Mouse (Mus musculus) left cerebral cortex, postnatal 25 days (tissue): ENCODE results near the gene Slc35f1. TPM values are rescaled to one million over a fixed set of nuclear protein-coding genes. Genes with fewer than 3 reads are reported as not detected.
A peak's percentile ranks its signal among the peaks of the same experiment; 100 is the strongest.

Source experiments
- DNase-seq, 2 experiments: peaks; one replicate each; pipeline ENCODE4 v3.0.0; 2022; ENCODE audit warnings: low spot score in 2 of 2, mixed read lengths in 1 of 2
- intact Hi-C: fragments of 180-260 bp; cut with DNase I; formaldehyde crosslinking; loops from one replicate; pipeline ENCODE4 v1.15.1; 2025
- total RNA-seq, 2 experiments: library from RNA; stranded (reverse); gene quantifications; 2 replicates each; pipeline ENCODE4 v1.2.3; 2021

Slc35f1 gene
- total RNA-seq, 2 experiments from 2014 or later: 46.8 to 49.3 TPM

DNA sequence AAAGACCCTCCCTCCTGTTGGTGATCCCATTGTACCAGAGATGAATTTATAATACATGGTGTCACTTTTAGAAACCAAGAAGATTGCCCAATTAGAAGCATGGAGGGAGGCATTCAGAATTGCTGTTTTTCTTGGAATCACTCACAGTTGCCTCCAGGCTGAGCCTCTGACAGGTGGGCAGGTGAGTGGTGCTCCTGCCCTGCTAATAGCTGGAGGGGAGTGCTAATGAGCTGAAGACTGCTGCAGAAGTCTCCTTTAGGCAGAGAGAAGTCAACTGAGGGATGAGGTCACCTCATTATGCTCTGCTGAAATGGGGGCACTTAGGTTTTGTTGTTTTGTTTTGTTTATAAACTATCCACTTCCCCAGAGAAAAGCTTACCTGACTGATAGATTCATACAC, 355.6 kb downstream of the Slc35f1 start:
- intact Hi-C loops: no loop called here
- DNase-seq: no peak

DNA sequence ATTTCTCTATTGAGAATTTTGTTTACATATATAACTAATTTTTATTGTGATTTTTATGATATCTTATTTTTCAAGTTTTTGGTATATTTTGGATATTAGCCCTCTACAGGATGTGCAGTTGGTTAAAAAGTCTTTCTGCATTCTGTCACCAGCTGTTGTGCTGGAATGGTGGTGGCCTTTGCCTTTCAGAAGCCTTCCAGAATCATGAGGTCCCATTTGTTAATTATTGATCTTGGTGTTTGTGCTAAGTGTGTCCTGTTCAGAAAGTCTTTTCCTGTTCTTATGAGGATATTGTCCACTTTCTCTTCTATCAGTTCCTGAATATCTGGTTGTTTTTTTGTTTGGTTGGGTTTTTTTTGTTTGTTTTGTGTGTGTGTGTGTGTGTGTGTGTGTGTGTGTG, 362.2 kb downstream of the Slc35f1 start:
- no peak for DNase-seq
- intact Hi-C loops: no loop called here

DNA sequence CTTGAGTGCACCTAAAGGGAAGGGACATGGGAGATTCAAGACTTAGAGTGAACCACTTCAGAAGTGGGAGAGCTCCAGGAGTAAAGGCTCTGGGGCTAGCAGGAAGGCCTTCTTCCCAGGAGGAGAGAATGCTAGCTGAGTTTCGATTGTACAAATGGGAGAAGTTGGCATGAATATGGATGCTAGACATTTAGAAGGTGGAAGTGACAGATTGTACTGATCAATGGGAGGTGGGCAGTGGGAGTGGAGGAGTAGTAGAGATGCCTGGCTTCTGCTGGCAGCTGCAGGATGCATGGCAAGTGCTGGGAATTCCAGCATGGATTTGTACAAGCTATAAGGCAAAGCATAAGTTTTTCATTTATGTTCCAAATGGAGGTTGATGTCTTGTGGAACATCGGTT, 370.4 kb downstream of the Slc35f1 start:
- peak in 1 of 2 experiments; percentile 74 for DNase-seq
- intact Hi-C loops: no loop called here

DNA sequence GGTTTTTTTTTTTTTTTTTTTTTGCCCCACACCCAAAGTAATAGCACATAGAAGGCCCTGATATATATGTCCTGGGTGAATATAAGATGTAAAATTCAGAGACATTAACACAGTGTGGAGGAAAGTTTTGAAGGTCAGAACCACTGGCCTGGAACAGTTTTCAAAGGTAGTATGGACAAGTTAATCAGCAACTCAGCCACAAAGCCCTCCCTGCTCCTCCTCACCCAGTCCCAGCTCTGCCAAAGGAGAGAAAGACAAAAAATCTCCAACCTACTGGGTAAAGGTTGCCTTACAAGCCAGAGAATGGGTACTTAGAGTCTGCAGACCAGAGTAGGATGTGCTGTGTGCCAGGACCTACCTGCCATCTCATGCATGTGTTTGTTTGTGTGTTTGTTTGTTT, 372.4 kb downstream of the Slc35f1 start:
- intact Hi-C loops: no loop called here
- no peak for DNase-seq

DNA sequence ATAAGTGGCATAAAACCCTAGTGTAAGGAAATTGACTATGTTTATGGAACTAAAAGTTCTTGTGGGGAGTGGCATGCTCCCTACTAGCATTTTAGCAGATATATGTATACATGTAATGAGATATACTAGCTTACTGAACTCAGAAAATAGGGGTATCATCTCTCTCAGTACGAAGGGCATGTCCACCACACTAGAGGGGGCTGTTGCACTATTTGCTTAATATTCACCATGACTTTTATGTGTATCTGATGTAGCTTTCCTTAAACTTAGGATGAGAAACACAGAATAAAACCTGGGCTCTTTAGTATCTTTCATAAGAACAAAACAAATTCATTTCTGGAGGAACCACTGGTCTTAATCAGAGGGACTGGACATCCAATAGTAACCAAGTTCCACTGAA, 397.5 kb downstream of the Slc35f1 start:
- peak in 1 of 2 experiments; percentile 19 for DNase-seq
- intact Hi-C loops: no loop called here

DNA sequence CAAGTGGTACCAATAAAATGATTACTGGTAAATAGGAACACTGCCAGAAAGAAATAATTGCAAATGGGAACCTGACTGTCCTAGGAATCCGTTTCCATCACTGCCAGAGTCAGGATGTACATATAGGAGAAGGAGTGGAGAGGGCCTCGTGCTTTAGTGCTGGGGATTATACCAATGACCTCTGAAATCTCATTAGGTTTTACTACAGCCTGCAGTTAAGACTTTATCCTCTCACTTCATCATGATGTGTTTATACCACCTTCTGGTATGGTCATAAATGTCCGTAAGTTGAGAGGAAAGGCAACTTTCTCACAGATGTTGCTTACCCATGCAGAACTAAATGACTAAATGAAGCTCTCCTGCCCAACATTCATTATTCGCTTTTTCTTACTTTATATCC, 401.2 kb downstream of the Slc35f1 start:
- DNase-seq: no peak
- intact Hi-C loops: no loop called here

DNA sequence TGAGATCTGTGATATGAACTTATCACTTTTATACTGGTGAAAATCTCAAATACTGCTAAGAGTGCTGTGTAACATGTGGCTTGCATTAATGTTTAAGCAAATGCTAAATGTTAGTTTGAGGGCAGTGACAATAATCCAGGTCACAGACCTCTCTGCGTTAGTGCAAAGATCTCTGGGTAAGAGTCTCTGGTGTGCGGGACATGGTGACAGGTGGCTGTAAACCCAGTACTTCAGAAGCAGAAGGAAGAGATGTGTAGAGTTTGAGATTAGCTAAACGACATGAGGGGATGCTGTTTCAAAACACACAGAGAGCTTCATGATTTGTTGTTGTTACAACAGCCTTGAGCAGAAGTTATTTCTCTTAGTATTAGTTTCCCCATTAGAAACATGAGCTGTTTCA, 406.1 kb downstream of the Slc35f1 start:
- intact Hi-C loops: no loop called here
- DNase-seq: no peak

DNA sequence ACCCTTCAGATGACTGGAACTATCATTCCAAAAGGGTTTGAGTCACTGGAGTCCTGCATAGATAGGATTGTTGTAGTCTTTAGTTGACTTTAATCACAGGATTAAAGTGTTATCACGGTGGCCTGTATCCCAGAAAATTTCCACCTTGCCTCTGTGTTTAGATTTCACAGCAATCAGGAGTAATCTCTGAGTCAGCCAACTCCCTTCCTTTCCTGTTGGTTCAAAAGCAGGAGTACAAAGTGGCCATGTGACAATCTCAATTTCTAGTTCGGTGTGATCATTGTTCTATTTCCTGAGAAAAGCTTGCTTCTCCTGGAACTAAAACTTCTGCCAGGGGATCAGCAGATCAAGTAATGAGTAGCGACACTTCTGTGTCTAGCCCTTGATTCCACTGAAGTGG, 410.5 kb downstream of the Slc35f1 start:
- intact Hi-C loops: loop anchor here (10.0 kb wide), 1 partner anchor 424 kb away; no protein-coding TSS in a partner anchor
- no peak for DNase-seq

DNA sequence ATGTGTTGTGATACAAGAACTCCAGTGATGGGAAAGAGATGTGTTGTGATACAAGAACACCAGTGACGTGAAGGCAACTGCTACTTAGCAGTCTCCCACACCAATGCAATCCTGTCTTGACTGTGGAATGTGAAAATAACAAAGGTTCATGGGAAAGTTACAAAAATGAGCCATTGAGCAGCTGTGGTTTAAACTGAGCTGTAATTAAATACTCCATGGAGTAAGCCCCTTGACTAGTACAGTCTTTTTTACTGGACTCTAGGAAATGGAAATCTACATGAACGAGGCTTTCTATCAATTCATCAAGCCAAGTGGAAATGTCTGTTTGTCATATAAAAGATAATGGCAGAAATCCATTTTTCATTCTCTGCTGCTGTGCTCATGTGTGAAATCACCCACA, 411.1 kb downstream of the Slc35f1 start:
- no peak for DNase-seq
- intact Hi-C loops: loop anchor here (10.0 kb wide), 1 partner anchor 423 kb away; no protein-coding TSS in a partner anchor

DNA sequence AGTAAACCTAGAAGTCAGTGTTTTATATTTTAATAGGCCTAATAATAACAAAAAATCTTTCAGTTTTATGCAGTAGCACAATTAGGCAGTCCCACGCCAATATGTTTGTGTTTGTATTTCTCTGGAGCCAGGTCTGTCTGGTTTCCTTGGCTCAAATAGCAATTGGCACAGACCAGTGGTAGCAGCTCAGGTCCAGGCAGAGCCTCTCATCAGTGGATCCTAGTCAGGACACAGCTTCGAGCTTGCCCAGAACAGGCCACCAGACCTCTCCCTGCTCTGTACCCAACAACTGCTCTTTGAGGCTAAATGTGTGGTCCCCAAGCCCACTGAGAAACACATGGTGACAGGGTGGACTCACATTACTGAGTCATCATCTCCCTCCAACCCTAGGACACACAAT, 412.1 kb downstream of the Slc35f1 start:
- no peak for DNase-seq
- intact Hi-C loops: loop anchor here (10.0 kb wide), 1 partner anchor 422 kb away; no protein-coding TSS in a partner anchor

DNA sequence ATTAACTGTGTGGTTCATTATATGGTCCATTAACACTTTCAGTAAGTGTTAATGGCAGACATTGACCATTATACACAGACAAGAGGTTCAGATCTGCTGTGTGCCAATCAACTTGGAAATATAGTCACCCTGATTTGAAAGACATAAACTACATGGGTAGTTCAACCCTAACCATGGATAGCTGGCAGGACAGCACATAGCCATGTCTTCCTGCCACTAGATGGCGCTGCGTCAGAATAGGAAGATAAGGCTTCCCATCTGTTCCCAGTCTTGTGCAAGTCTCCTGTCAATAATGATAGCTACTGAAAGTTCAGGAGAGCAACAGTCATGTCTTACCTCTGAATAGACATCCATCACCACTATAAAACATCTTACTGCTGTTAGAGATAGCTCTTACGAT, 424.7 kb downstream of the Slc35f1 start:
- intact Hi-C loops: loop anchor here (2.0 to 10.0 kb wide), 2 partner anchors 190 to 226 kb away; no protein-coding TSS in a partner anchor
- DNase-seq: peak; percentile 52 to 59

DNA sequence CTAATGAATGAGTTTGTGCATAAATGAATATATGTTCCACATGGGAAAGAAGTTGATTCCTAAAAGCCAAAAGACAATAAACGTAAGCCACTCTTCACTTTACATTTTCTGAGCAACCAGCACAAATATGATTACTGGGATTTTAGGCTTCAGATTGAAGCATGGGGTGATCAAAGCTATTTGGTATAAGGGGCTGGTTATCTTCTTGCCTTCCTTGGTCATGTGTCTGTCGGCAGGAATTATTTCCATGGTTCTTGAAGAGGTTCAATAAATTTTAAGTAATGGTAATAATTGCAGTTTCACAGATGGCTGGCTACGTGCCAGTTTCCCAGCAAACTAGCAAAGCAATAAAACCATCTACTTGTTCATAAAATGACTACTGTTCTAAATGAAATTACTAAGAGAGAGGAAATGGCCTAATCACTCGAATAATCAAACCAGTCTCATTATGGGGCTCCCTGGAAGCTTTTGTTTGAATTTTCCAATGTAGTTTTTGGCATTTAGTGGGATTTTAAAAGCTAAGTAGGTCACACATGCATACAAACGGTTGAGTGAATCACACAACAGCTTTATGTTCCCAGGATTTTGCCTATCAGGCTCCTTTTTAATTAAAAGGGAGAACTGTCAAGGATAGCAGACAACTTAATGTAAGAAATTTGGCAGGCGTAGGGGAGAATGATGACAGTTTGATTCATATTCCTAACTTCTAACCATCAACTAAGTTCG, 425.5 kb downstream of the Slc35f1 start:
- peak; percentile 22 to 33 for DNase-seq

DNA sequence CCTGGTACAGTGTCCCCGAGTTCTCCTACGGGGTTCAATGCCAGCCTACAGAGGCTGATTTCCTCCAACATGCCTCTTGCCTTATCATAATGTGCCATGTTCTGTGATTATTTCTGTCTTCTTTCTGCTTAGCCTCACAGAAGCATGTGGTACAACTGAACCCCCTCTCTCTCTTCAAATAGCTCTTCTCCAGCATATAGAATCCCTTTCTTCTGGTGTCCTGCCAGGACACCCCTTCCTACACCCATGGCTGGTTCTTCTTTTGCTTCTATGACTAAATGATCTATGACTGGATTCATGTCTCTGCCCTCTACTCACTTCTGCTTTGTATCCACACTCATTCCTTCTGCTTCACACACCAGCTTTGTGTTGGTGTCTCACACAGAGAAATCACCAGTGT, 430.3 kb downstream of the Slc35f1 start:
- DNase-seq: peak in 1 of 2 experiments; percentile 66
- intact Hi-C loops: loop anchor here (10.0 kb wide), 1 partner anchor 154 kb away; no protein-coding TSS in a partner anchor

More for the DNA sequence above, 425.5 kb downstream of the Slc35f1 start:
- intact Hi-C loops: loop anchor here (2.0 to 10.0 kb wide), 2 partner anchors 189 to 225 kb away; no protein-coding TSS in a partner anchor

DNA sequence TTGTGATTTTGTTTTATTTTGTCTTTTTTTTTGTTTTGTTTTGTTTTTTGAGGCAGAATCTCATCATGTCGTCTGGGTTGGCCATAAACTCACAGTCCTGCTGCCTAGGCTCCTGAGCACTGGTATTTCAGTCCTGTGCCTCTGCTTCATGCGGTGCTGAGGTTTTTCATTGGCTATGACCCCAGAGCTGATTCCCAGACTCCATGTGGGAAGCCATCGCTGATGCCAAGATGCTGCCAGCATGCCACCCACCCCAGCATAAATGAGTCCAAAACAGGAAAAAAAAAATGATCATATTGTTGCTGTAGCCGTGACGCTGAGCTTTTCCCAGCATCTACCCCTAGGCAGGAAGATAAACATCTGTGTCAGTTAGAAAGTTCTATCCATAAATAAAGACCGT, 434.0 kb downstream of the Slc35f1 start:
- intact Hi-C loops: loop anchor here (10.0 kb wide), 1 partner anchor 150 kb away; no protein-coding TSS in a partner anchor
- DNase-seq: peak in 1 of 2 experiments; percentile 67

DNA sequence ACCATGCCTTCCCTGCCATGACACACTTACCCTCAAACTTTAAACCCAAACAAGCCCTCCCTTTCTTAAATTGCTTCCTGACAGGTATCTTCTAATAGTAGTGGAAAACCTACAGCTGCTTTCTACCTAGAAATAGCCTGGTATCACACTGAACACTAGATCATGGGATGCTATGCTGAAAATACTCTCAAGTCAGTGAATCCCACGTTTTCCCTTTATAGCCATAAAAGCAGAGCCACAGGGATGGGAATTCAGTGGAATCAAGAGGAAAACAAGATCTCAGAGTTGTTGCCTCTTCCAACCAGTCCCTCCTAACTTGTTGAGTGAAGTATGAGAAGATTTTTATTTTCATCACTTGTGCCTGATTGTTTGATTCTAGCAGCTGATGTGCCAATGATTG, 442.4 kb downstream of the Slc35f1 start:
- peak in 1 of 2 experiments; percentile 75 for DNase-seq
- intact Hi-C loops: no loop called here

DNA sequence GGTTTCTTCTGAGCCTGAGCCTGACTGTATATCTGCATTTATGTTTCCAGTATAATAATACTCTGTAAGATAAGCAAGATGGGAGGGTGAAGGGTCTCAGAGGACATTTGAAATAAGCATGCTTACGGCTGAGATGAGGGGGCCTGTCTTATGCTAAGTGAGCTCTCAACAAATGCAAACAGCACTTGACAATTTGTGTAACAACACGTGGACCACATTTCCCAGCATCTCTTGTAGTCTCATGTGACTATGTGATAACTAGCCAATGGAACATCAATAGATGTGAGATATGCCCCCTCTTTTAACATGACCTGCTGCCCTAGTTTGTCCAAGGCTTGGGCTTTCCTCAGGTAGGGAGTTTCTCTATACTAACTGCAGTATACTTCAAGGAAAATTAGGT, 460.0 kb downstream of the Slc35f1 start:
- no peak for DNase-seq
- intact Hi-C loops: no loop called here

DNA sequence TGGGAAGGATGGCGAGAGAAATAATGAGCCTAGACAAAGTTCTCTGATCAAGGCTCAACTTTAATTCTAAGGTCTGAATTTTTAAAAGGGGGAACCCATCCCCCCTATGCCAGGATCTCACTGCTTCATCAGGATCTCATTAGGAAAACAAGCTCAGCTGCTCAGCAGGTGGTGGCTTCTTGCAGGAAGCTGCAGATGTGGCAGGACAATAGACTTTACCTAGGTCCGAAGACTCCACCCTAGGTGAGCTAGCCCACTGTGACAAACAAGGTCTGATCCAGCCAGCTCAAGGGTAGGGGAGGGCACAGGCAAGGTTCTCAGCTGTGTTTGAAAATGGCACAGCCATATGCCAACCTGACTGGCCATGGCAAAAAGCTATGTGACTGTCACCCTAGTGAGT, 460.6 kb downstream of the Slc35f1 start:
- intact Hi-C loops: no loop called here
- no peak for DNase-seq

DNA sequence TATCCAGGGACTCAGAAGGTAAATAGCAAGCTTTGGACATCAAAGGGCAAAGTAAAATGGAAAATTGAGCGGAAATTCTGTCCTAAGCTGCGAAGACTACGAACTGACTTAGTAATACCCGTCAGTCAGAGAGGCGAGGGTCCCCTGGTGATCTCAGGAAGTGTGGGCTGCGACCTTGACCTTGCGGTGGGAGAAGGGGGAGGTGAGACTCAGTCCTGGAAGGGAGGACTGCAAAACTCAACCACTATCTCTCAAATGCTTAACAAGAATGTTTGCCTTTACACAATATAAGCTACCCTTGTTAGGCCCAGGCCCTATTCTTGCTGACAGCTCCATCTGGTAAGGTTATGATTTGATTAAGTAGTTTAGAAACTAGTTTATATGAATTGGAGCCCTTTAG, 466.0 kb downstream of the Slc35f1 start:
- DNase-seq: no peak
- intact Hi-C loops: no loop called here

DNA sequence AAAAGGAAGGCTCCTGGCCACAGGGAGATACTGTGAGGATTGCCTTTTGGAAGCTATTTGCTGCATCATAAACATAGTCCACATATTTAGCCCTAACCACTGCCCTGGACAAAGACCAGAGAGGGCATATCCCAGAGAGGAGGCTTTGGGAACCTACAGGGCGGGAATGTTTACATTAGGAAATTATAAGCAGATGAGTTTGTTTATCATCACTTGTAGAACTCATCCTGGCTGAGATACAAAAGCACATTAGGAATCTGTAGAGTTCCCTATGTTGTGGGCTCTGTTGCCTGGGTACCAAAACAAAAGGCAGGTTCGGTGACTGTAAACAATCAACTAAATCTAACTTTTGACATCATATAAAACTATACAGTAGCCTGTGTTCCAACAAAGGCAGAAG, 467.4 kb downstream of the Slc35f1 start:
- intact Hi-C loops: no loop called here
- no peak for DNase-seq
